Mouse (Mus musculus): ENCODE measurements at regions not wholly inside any gene's neighbourhood (a gene's known extent, or its start where the extent isn't known, plus 50 kb on each side); places are given as distances from the start of the nearest gene placed in this dataset.

DNA sequence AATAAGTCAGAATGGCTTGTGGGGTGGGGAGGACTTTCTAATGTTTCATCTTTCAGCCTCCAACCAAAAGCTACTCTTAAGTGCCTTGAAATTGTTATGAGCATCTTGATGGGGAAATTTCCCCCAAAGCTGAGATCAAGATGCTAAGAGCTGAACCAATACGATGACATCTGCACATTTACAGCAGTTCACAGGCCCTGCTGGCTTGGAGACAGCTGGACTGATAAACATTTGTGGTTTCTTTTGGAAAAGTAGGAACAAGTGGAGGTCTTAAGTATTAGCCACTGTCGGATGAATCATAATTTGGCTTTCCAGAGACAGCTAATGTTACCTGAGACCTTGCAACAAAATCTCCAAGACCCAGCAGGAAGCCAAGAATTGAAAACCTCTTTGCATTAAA is 78.4 kb upstream of the Pabpc6 start:
- no peak overlapping the region for H3K9ac ChIP-seq
- 0 out of 2 replicates have a peak, but pooled peaks cover 3% of the 10 kb centered on the region for H3K27me3 ChIP-seq (replicated peaks)
- 0 out of 2 replicates have a peak, but pooled peaks cover 4% of the 10 kb centered on the region for H3K4me1 ChIP-seq (replicated peaks)
- no peaks in the 10 kb centered on the region for H3K36me3 ChIP-seq
- WGBS, result 84% methylated on average over 2 of the region's 2 CpGs
- H3K27ac ChIP-seq (ENCODE audit: poor library complexity, severe bottlenecking), result no peak overlapping the region
- H3K4me3 ChIP-seq, result no peak overlapping the region
- no peak overlapping the region for H3K4me2 ChIP-seq
- ATAC-seq (ENCODE audit: insufficient number of reproducible peaks, low FRiP score), result no peak
- H3K9me3 ChIP-seq (replicated peaks), result no peaks in the 10 kb centered on the region

DNA sequence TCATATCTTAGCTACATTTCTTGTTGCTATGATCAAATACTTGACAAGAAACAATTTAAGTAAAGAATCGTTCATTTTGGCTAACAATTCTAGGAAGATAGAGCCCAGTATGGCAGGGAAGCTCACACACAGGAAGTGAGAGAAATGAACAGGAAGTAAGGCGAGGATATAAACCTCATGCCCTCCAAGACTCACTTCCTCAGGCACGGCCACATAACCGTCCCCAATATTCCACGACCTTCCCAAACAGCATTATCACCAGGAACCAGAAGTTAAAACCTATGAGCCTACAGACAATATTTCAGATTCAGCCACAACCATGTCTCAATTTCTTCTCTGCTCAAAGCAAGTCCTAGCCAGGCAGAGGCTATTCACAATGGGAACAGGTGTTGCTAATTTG is 73.8 kb upstream of the Pabpc6 start:
- Histone ChIP-seq H3K9ac (no peak overlapping the region), H3K4me1 (replicated peaks) (no peaks in the 10 kb centered on the region), H3K27me3 (replicated peaks) (no peaks in the 10 kb centered on the region), H3K4me2 (no peak overlapping the region), H3K27ac (ENCODE audit: poor library complexity, severe bottlenecking) (no peak overlapping the region), H3K36me3 (no peaks in the 10 kb centered on the region), H3K9me3 (replicated peaks) (no peaks in the 10 kb centered on the region), H3K4me3 (no peak overlapping the region)
- 62% methylated on average over 5 of the region's 5 CpGs for WGBS
- ATAC-seq (ENCODE audit: insufficient number of reproducible peaks, low FRiP score), result no peak

DNA sequence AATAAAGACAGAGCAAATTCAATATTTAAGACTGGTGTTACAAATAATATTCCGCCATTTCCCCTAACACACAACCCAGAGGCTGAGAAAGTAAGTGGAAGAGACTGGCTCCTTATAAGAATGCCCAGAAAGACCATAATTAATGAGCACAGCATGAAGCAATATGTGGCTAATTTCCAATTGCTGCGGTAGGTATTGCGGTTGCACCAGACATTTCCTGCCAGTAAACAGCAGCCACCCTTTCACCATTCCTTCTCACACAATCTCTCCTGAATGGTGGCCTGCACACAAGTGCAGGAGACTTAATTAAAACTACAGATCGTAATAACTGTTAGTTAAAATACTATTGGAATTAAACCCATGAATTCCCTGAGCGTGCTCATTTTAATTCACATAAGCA is 71.8 kb upstream of the Pabpc6 start:
- no peaks in the 10 kb centered on the region for H3K36me3 ChIP-seq
- H3K9me3 ChIP-seq (replicated peaks), result no peaks in the 10 kb centered on the region
- H3K4me2 ChIP-seq, result no peak overlapping the region
- H3K9ac ChIP-seq, result no peak overlapping the region
- WGBS, result 83% methylated on average over 5 of the region's 5 CpGs
- no peaks in the 10 kb centered on the region for H3K27me3 ChIP-seq (replicated peaks)
- no peak overlapping the region for H3K27ac ChIP-seq (ENCODE audit: poor library complexity, severe bottlenecking)
- H3K4me3 ChIP-seq, result no peak overlapping the region
- no peaks in the 10 kb centered on the region; the same call in 1 of the 2 replicates for H3K4me1 ChIP-seq (replicated peaks)
- ATAC-seq (ENCODE audit: insufficient number of reproducible peaks, low FRiP score), result no peak

DNA sequence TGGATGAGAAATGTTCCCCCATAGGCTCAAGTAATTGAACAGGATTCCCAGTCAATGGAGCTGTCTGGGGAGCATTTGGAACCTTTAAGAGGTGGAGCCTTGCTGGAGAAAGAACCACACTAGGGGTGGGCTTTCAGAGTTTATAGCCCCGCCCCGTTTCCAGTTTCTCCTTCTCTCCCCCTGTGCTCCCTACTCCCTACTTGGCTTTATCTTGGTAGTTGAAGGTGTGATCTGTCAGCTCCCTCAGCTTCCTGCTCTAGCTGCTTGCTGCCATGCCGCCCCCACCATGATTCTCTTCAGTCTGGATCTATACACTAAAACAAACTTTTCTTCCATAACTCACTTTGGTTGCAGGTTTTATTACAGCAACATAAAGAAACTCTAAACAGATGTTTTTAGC is 59.5 kb upstream of the Pabpc6 start:
- H3K4me3 ChIP-seq, result no peak overlapping the region
- no peak overlapping the region for H3K4me2 ChIP-seq
- H3K9me3 ChIP-seq (replicated peaks), result 0 out of 2 replicates have a peak, but pooled peaks cover 3% of the 10 kb centered on the region
- H3K27ac ChIP-seq (ENCODE audit: poor library complexity, severe bottlenecking), result no peak overlapping the region
- H3K4me1 ChIP-seq (replicated peaks), result no peaks in the 10 kb centered on the region
- WGBS, result 34% methylated on average over 3 of the region's 3 CpGs
- H3K27me3 ChIP-seq (replicated peaks), result 0 out of 2 replicates have a peak, but pooled peaks cover 6% of the 10 kb centered on the region
- no peak overlapping the region for H3K9ac ChIP-seq
- no peaks in the 10 kb centered on the region for H3K36me3 ChIP-seq
- no peak for ATAC-seq (ENCODE audit: insufficient number of reproducible peaks, low FRiP score)

DNA sequence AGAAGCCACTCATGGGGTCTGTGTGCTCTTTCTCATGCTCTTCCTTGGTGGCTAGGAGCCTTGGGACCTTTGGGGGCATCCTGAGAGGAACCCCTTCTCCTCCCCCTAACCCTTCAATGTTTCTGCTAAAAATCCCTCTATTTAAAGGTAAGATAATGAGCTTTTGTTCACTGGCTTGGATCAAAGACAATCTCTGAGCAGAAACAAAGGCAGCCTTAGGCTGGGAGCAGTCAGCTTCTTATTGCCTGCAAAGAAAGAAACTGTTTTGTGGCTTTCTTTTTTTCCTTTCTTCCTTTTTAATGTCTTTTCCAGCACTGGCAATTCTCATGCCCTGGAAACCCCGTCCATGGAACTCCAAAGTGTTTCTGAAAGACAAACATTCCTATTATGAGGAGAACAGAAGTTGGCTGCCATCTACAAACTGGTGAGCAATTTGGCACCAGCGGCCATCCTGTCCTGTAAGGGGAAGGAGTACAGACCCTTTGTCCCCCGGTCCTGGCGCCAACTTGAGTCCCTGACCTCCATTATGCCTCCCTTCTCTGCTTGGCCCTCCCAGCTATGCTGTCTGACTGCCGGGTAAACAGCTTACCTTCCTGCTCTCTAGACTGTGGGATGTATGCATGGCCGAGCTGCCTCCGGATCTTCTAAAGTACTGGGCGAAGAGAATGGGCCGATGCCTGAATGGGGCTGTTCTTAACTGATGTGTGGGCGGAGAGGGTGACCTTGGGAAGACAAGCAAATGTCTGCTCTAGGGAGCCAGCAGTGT is 56.4 kb upstream of the Pabpc6 start:
- ATAC-seq (ENCODE audit: insufficient number of reproducible peaks, low FRiP score), result 0 out of 2 replicates have a peak, but pooled peaks have one; percentile 22
- H3K27me3 ChIP-seq (replicated peaks), result 0 out of 2 replicates have a peak, but pooled peaks cover 6% of the 10 kb centered on the region
- H3K4me1 ChIP-seq (replicated peaks), result no peaks in the 10 kb centered on the region
- no peak overlapping the region for H3K9ac ChIP-seq
- H3K4me2 ChIP-seq, result no peak overlapping the region
- no peak overlapping the region for H3K27ac ChIP-seq (ENCODE audit: poor library complexity, severe bottlenecking)
- no peaks in the 10 kb centered on the region for H3K36me3 ChIP-seq
- WGBS, result 69% methylated on average over 10 of the region's 10 CpGs
- H3K9me3 ChIP-seq (replicated peaks), result 0 out of 2 replicates have a peak, but pooled peaks cover 3% of the 10 kb centered on the region
- no peak overlapping the region for H3K4me3 ChIP-seq

DNA sequence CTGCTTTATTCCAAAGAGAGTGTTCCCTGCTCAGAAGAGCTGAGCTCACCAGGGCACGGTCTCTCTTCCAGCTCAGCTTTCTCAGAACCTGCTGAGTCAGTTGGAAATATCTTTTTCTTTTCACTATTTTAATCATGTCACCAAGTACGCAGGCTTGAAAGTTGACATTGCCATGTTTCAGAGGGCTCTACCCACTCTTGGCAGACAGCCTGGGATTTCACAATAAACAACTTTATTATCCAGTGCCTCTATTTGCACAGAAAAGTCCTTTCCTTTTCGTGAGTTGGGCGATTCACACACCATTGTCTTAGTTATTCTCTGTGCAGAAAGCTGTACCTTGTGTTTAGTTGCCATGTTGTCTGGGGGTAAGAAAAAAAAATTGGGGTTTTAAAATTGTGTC is 54.0 kb upstream of the Pabpc6 start:
- ATAC-seq (ENCODE audit: insufficient number of reproducible peaks, low FRiP score), result no peak
- H3K4me2 ChIP-seq, result no peak overlapping the region
- H3K9me3 ChIP-seq (replicated peaks), result 0 out of 2 replicates have a peak, but pooled peaks cover 1% of the 10 kb centered on the region
- H3K4me1 ChIP-seq (replicated peaks), result no peaks in the 10 kb centered on the region
- H3K36me3 ChIP-seq, result no peaks in the 10 kb centered on the region
- WGBS, result 60% methylated on average over 4 of the region's 4 CpGs
- H3K27ac ChIP-seq (ENCODE audit: poor library complexity, severe bottlenecking), result no peak overlapping the region
- H3K4me3 ChIP-seq, result no peak overlapping the region
- 0 out of 2 replicates have a peak, but pooled peaks cover 6% of the 10 kb centered on the region for H3K27me3 ChIP-seq (replicated peaks)
- no peak overlapping the region for H3K9ac ChIP-seq

DNA sequence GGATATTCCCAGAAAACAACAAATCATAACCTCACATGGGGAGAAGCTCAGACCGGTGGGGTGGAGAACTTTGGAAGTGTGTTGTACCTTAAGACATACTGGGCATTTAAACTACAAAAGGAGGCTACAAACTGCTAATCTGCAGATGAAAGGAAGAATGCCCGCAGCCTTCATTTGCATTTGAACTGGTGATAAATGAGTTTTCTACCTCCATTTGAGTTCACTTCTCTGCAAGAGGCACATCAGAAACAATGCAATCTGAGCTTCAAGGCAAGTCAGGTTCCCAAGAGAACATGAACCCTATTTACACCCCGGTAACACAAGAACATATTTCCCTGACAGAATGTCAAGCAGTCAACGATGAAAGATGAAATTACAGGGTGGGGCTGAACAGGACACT is 53.2 kb upstream of the Pabpc6 start:
- 0 out of 2 replicates have a peak, but pooled peaks cover 6% of the 10 kb centered on the region for H3K27me3 ChIP-seq (replicated peaks)
- WGBS, result 21% methylated on average over 4 of the region's 4 CpGs
- no peak overlapping the region for H3K4me3 ChIP-seq
- no peaks in the 10 kb centered on the region for H3K4me1 ChIP-seq (replicated peaks)
- H3K4me2 ChIP-seq, result no peak overlapping the region
- H3K9ac ChIP-seq, result no peak overlapping the region
- no peak for ATAC-seq (ENCODE audit: insufficient number of reproducible peaks, low FRiP score)
- H3K36me3 ChIP-seq, result no peaks in the 10 kb centered on the region
- H3K9me3 ChIP-seq (replicated peaks), result no peaks in the 10 kb centered on the region
- no peak overlapping the region for H3K27ac ChIP-seq (ENCODE audit: poor library complexity, severe bottlenecking)
